ENCODE assay signal across 24 mouse cellular contexts in genomic region chr14:106106425-106106824, GRCm38 (mm10). TPM values are rescaled to one million over a fixed set of nuclear protein-coding genes. Genes with fewer than 3 reads are reported as not detected.
DNase-seq lines count a peak whose midpoint lies in the region; ATAC-seq and TF ChIP-seq lines count a peak whose summit lies in the region.
"Had no signal": no experiment of that assay in that cellular context is flagged by ENCODE, and none has a peak within 500 bp of the region (broad histone marks: within the 10 kb centered on the region; RNA-seq: fewer than 3 reads in every experiment).

No protein-coding gene starts in this region.

- H3K36me3 ChIP-seq in lung, embryonic 15.5 days = no peaks in the 10 kb centered on the region
- H3K36me3 ChIP-seq in midbrain, embryonic 14.5 days (ENCODE audit: control insufficient read depth, insufficient read depth, low read length) = no peaks in the 10 kb centered on the region
- H3K36me3 ChIP-seq in midbrain, embryonic 10.5 days = no peaks in the 10 kb centered on the region
- no peaks in the 10 kb centered on the region for H3K36me3 ChIP-seq in G1E (replicated peaks)
- H3K36me3 ChIP-seq: embryonic facial prominence, embryonic 13.5 days; heart, embryonic 13.5 days; hindbrain, embryonic 15.5 days had no signal

- no peaks in the 10 kb centered on the region for H3K4me1 ChIP-seq in lung, embryonic 15.5 days
- no peaks in the 10 kb centered on the region for H3K4me1 ChIP-seq in midbrain, embryonic 14.5 days (ENCODE audit: control insufficient read depth, insufficient read depth, low read length)
- no peaks in the 10 kb centered on the region for H3K4me1 ChIP-seq in midbrain, embryonic 10.5 days
- no peaks in the 10 kb centered on the region; the same call in 1 of the 2 replicates for H3K4me1 ChIP-seq in G1E (ENCODE audit: insufficient read depth, low read depth, low read length)
- H3K4me1 ChIP-seq: embryonic facial prominence, embryonic 13.5 days; forebrain, embryonic 13.5 days; heart, embryonic 13.5 days; hindbrain, embryonic 15.5 days had no signal

- 98% methylated on average over 22 of the region's 22 CpGs for WGBS in lung, embryonic 15.5 days
- WGBS in midbrain, embryonic 14.5 days = 96% methylated on average over 22 of the region's 22 CpGs
- WGBS in midbrain, embryonic 10.5 days = 98% methylated on average over 22 of the region's 22 CpGs

- no peak overlapping the region for H3K9ac ChIP-seq in lung, embryonic 15.5 days
- H3K9ac ChIP-seq in midbrain, embryonic 14.5 days (replicated peaks; ENCODE audit: low read length) = no peak overlapping the region
- H3K9ac ChIP-seq: embryonic facial prominence, embryonic 13.5 days; forebrain, embryonic 13.5 days; heart, embryonic 13.5 days; hindbrain, embryonic 15.5 days had no signal

- H3K4me2 ChIP-seq in lung, embryonic 15.5 days = no peak overlapping the region
- no peak overlapping the region for H3K4me2 ChIP-seq in midbrain, embryonic 14.5 days (ENCODE audit: low read length)
- H3K4me2 ChIP-seq: embryonic facial prominence, embryonic 13.5 days; forebrain, embryonic 13.5 days; heart, embryonic 13.5 days; hindbrain, embryonic 15.5 days had no signal

- H3K4me3 ChIP-seq in lung, embryonic 15.5 days = no peak overlapping the region
- H3K4me3 ChIP-seq in midbrain, embryonic 14.5 days (replicated peaks; ENCODE audit: low read depth, low read length) = no peak overlapping the region
- no peak overlapping the region for H3K4me3 ChIP-seq in midbrain, embryonic 10.5 days
- peak overlapping the region; percentile 0; the same call in 1 of the 2 replicates for H3K4me3 ChIP-seq in G1E (ENCODE audit: low read depth, low read length)
- H3K4me3 ChIP-seq: embryonic facial prominence, embryonic 13.5 days; forebrain, embryonic 13.5 days; gastrocnemius, adult 2 months; heart, embryonic 13.5 days; hindbrain, embryonic 15.5 days had no signal

- H3K9me3 ChIP-seq in lung, embryonic 15.5 days = no peaks in the 10 kb centered on the region
- H3K9me3 ChIP-seq in midbrain, embryonic 14.5 days (ENCODE audit: control insufficient read depth, low read length) = 0 out of 2 replicates have a peak, but pooled peaks cover 3% of the 10 kb centered on the region
- peaks cover 14% of the 10 kb centered on the region for H3K9me3 ChIP-seq in midbrain, embryonic 10.5 days (replicated peaks)
- peaks cover 23% of the 10 kb centered on the region for H3K9me3 ChIP-seq in G1E (replicated peaks)
- H3K9me3 ChIP-seq: forebrain, embryonic 13.5 days; hindbrain, embryonic 15.5 days had no signal

- peak; percentile 19; the same call in 1 of the 2 replicates for ATAC-seq in lung, embryonic 15.5 days (ENCODE audit: borderline replicate concordance, extremely low read depth, low FRiP score, low TSS enrichment)
- 0 out of 2 replicates have a peak, but pooled peaks have one; percentile 25 for ATAC-seq in midbrain, embryonic 14.5 days (ENCODE audit: low FRiP score, low TSS enrichment)
- ATAC-seq in G1E (ENCODE audit: extremely low read depth, insufficient number of reproducible peaks, low FRiP score, poor library complexity, severe bottlenecking) = no peak
- ATAC-seq: forebrain, embryonic 13.5 days had no signal

- DNase-seq in lung, adult 18-20 months = no peak
- no peak for DNase-seq in midbrain, embryonic 14.5 days
- DNase-seq in midbrain, embryonic 10.5 days (ENCODE audit: low spot score) = no peak
- DNase-seq in G1E (ENCODE audit: low spot score) = no peak
- DNase-seq in testis, postnatal 14 days (ENCODE audit: low spot score) = peak; percentile 78
- DNase-seq in thymus, postnatal 0 days (ENCODE audit: low spot score) = no peak
- DNase-seq in heart, adult 8-10 months (ENCODE audit: low spot score) = no peak
- DNase-seq: adrenal gland, adult 8-10 months; adrenal gland, postnatal 36 days; cerebellum, adult 2 months; cerebellum, postnatal 14 days; embryo, embryonic 11 days; gastrocnemius, adult 2 months; gastrocnemius, postnatal 25 days; heart, postnatal 36 days had no signal

- no peak for TF ChIP-seq CTCF in G1E (IDR thresholded peaks at IDR 0.05; ENCODE audit: low read depth, low read length)

- H3K27ac ChIP-seq in lung, embryonic 15.5 days = no peak overlapping the region
- H3K27ac ChIP-seq in midbrain, embryonic 14.5 days (replicated peaks; ENCODE audit: low read depth, low read length) = no peak overlapping the region
- no peak overlapping the region for H3K27ac ChIP-seq in midbrain, embryonic 10.5 days (replicated peaks)
- H3K27ac ChIP-seq: embryonic facial prominence, embryonic 13.5 days; forebrain, embryonic 13.5 days; heart, embryonic 13.5 days; hindbrain, embryonic 15.5 days had no signal

- no peaks in the 10 kb centered on the region for H3K27me3 ChIP-seq in lung, embryonic 15.5 days
- H3K27me3 ChIP-seq in midbrain, embryonic 14.5 days (ENCODE audit: control insufficient read depth, insufficient read depth, low read length) = no peaks in the 10 kb centered on the region
- no peaks in the 10 kb centered on the region for H3K27me3 ChIP-seq in midbrain, embryonic 10.5 days (ENCODE audit: low read depth, poor library complexity, severe bottlenecking)
- no peaks in the 10 kb centered on the region for H3K27me3 ChIP-seq in G1E (ENCODE audit: insufficient read depth, low read length)
- H3K27me3 ChIP-seq: embryonic facial prominence, embryonic 13.5 days; forebrain, embryonic 13.5 days; heart, embryonic 13.5 days; hindbrain, embryonic 15.5 days had no signal

RNA-seq across cellular contexts. Expression of gene Trim52, which starts 0.4 kb away (rescaled TPM):
- not detected in 2 replicates for polyA plus RNA-seq in lung, embryonic 15.5 days (2015; fragmentation: Nextera tagmentation; extraction: Ambion mirVana)
- not detected in 2 replicates for polyA plus RNA-seq in midbrain, embryonic 14.5 days (2014; fragmentation: Nextera tagmentation; extraction: Ambion mirVana)
- polyA plus RNA-seq in midbrain, embryonic 10.5 days (2016; fragmentation: Nextera tagmentation; extraction: Ambion mirVana) = not detected in 2 replicates
- total RNA-seq in G1E (2014; fragmentation: Nextera tagmentation) = not detected in 2 replicates
- total RNA-seq in G1E (2017) = 0.05 and 0.06 TPM in 2 replicates
- polyA plus RNA-seq in G1E (2012) = not detected in 2 replicates
- polyA plus RNA-seq in thymus, postnatal 0 days (2015; fragmentation: Nextera tagmentation; extraction: Ambion mirVana) = not detected in 2 replicates
- not detected for total RNA-seq in heart, adult 8-10 months (2022)
- total RNA-seq: adrenal gland, adult 8-10 months; adrenal gland, postnatal 36 days; common myeloid progenitor, adult 5-6 weeks; gastrocnemius, adult 2 months; gastrocnemius, postnatal 25 days; granulocyte monocyte progenitor cell, adult 5-6 weeks; heart, postnatal 36 days had no signal
- polyA plus RNA-seq: cerebellum, adult 2 months; forebrain, embryonic 13.5 days; heart, embryonic 13.5 days; heart, postnatal 0 days; hindbrain, embryonic 11.5 days; hindbrain, embryonic 15.5 days had no signal
